Comparison of ENCODE assay signal across 25 mouse cellular contexts in genomic region chr3:131587959-131588358, GRCm38 (mm10).
"Had no signal": no experiment of that assay in that cellular context is flagged by ENCODE, and none has a peak within 500 bp of the region (broad histone marks: within the 10 kb centered on the region; RNA-seq: fewer than 3 reads in every experiment).

No protein-coding gene starts in this region.

- H3K9me3 ChIP-seq: heart, embryonic 13.5 days; heart, embryonic 15.5 days; hindbrain, embryonic 12.5 days; intestine, embryonic 15.5 days; limb, embryonic 13.5 days; limb, embryonic 15.5 days; liver, embryonic 12.5 days had no signal

- H3K27ac ChIP-seq: heart, adult 2 months; heart, embryonic 13.5 days; heart, embryonic 15.5 days; hindbrain, embryonic 12.5 days; hindbrain, embryonic 14.5 days; intestine, embryonic 15.5 days; layer of hippocampus, adult 2 months; limb, embryonic 13.5 days; limb, embryonic 15.5 days; liver, embryonic 12.5 days had no signal

- DNase-seq: gastrocnemius, postnatal 14 days; gastrocnemius, postnatal 36 days; heart, adult 11 months; heart, adult 2 months; heart, postnatal 14 days; heart, postnatal 36 days; kidney, adult 18-20 months; kidney, adult 8-10 months; kidney, postnatal 10 days; kidney, postnatal 4 days; layer of hippocampus, postnatal 36 days; left cerebral cortex, postnatal 4 days had no signal

- H3K4me3 ChIP-seq: heart, adult 2 months; heart, embryonic 13.5 days; heart, embryonic 15.5 days; hindbrain, embryonic 12.5 days; intestine, embryonic 15.5 days; layer of hippocampus, adult 2 months; limb, embryonic 13.5 days; limb, embryonic 15.5 days; liver, embryonic 12.5 days had no signal

- H3K4me1 ChIP-seq: heart, embryonic 13.5 days; heart, embryonic 15.5 days; hindbrain, embryonic 12.5 days; intestine, embryonic 15.5 days; limb, embryonic 13.5 days; limb, embryonic 15.5 days; liver, embryonic 12.5 days had no signal

- H3K27me3 ChIP-seq: heart, embryonic 13.5 days; heart, embryonic 15.5 days; hindbrain, embryonic 12.5 days; intestine, embryonic 15.5 days; limb, embryonic 13.5 days; liver, embryonic 12.5 days had no signal

- H3K4me2 ChIP-seq: heart, embryonic 11.5 days; heart, embryonic 13.5 days; heart, embryonic 15.5 days; hindbrain, embryonic 12.5 days; hindbrain, embryonic 14.5 days; intestine, embryonic 15.5 days; limb, embryonic 13.5 days; limb, embryonic 15.5 days; liver, embryonic 12.5 days had no signal

- H3K9ac ChIP-seq: heart, embryonic 13.5 days; heart, embryonic 15.5 days; hindbrain, embryonic 12.5 days; hindbrain, embryonic 14.5 days; intestine, embryonic 15.5 days; limb, embryonic 13.5 days; limb, embryonic 15.5 days; liver, embryonic 12.5 days had no signal

- ATAC-seq: hindbrain, embryonic 16.5 days; inflammation-experienced regulatory T-cells, adult 6 months; intestine, embryonic 15.5 days; intestine, postnatal 0 days; liver, embryonic 12.5 days had no signal
